Mouse (Mus musculus): Measurements from ENCODE around the gene Olr1. TPM values are rescaled to one million over a fixed set of nuclear protein-coding genes. Genes with fewer than 3 reads are reported as not detected.

Gene Olr1
- total RNA-seq, 1 experiment, result 0.45 TPM

DNA sequence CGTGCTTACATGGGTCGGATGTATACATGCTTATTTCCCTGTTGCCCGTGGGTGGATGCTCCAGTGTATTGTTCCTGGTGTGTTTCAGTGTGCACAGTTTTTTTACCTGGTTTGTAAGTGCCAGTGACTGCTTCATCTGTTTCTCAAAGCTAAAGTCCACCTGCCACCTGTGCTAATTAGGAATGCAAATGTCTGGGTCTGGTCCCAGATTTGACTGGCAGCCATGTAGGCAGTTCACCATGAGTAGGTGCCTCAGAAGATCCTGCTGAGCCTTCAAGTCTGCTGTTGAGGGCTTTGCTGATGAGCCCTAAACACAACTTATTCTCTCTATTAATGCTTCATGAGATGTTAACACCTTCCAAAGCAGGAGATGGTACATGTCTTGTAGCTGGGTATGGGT is 35.6 kb upstream of the Olr1 start:
- DNase-seq (ENCODE audit: low read depth, low spot score), result no peak
- in situ Hi-C loops (cut with MboI; ENCODE audit: low sequenced_read_pairs in 2 of 2, unreplicated experiment in 2 of 2), result no loop called here
- Histone ChIP-seq H3K9ac (ENCODE audit: insufficient read depth, low read depth, low read length, poor library complexity, severe bottlenecking) (no peak overlapping the region), H3K4me1 (ENCODE audit: control insufficient read depth in 2 of 2, insufficient read depth in 2 of 2, low read length in 2 of 2, poor library complexity in 1 of 2) (no peaks in the 10 kb centered on the region), H3K36me3 (ENCODE audit: control insufficient read depth, insufficient read depth, low read length, poor library complexity, severe bottlenecking) (peaks cover 12% of the 10 kb centered on the region; the same call in 1 of the 2 replicates), H3K9me3 (ENCODE audit: control insufficient read depth, insufficient read depth, low read depth, low read length) (no peaks in the 10 kb centered on the region), H3K4me3 (ENCODE audit: insufficient read depth in 1 of 2, low read depth in 1 of 2, low read length in 2 of 2, poor library complexity in 1 of 2, severe bottlenecking in 1 of 2) (no peak overlapping the region), H3K27ac (ENCODE audit: insufficient read depth, low read depth, low read length, poor library complexity, severe bottlenecking) (no peak overlapping the region)
- TF ChIP-seq CHD2 (IDR thresholded peaks at IDR 0.05; ENCODE audit: low read depth, low read length) (no peak), HCFC1 (IDR thresholded peaks at IDR 0.05; ENCODE audit: borderline replicate concordance, insufficient read depth, low read length) (no peak), ZNF384 (IDR thresholded peaks at IDR 0.05; ENCODE audit: low read depth, low read length) (no peak), ZC3H11A (IDR thresholded peaks at IDR 0.05; ENCODE audit: borderline replicate concordance, low read depth, low read length) (no peak), MAFK (IDR thresholded peaks at IDR 0.05; ENCODE audit: insufficient read depth, low read depth, low read length) (no peak)

DNA sequence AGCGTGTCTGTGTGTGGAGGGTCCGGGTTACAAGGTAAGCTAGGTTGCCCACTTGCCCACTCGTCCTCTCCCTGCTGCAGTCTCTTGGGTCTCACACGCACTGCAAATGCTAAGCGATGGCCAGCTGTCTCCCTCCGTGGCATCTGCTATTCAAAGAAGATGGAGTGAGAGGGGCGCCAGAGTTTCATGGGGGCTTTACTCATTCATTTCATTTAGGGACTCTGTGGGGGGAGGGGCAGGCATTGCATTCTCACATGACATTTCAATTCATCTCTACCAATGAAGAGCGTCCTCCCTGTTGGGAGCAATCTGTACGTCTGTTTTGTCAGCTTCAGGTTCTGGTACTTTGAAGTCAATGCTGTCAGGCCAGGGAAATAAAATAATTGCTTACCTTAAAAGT is 35.0 kb upstream of the Olr1 start:
- Histone ChIP-seq H3K4me1 (ENCODE audit: control insufficient read depth in 2 of 2, insufficient read depth in 2 of 2, low read length in 2 of 2, poor library complexity in 1 of 2) (no peaks in the 10 kb centered on the region), H3K9me3 (ENCODE audit: control insufficient read depth, insufficient read depth, low read depth, low read length) (no peaks in the 10 kb centered on the region), H3K36me3 (ENCODE audit: control insufficient read depth, insufficient read depth, low read length, poor library complexity, severe bottlenecking) (peaks cover 12% of the 10 kb centered on the region; the same call in 1 of the 2 replicates), H3K9ac (ENCODE audit: insufficient read depth, low read depth, low read length, poor library complexity, severe bottlenecking) (no peak overlapping the region), H3K27ac (ENCODE audit: insufficient read depth, low read depth, low read length, poor library complexity, severe bottlenecking) (no peak overlapping the region), H3K4me3 (ENCODE audit: insufficient read depth in 1 of 2, low read depth in 1 of 2, low read length in 2 of 2, poor library complexity in 1 of 2, severe bottlenecking in 1 of 2) (no peak overlapping the region)
- DNase-seq (ENCODE audit: low read depth, low spot score), result no peak
- TF ChIP-seq HCFC1 (IDR thresholded peaks at IDR 0.05; ENCODE audit: borderline replicate concordance, insufficient read depth, low read length) (no peak), MAFK (IDR thresholded peaks at IDR 0.05; ENCODE audit: insufficient read depth, low read depth, low read length) (no peak), ZNF384 (IDR thresholded peaks at IDR 0.05; ENCODE audit: low read depth, low read length) (no peak), CHD2 (IDR thresholded peaks at IDR 0.05; ENCODE audit: low read depth, low read length) (no peak), ZC3H11A (IDR thresholded peaks at IDR 0.05; ENCODE audit: borderline replicate concordance, low read depth, low read length) (no peak)
- in situ Hi-C loops (cut with MboI; ENCODE audit: low sequenced_read_pairs in 2 of 2, unreplicated experiment in 2 of 2), result no loop called here

DNA sequence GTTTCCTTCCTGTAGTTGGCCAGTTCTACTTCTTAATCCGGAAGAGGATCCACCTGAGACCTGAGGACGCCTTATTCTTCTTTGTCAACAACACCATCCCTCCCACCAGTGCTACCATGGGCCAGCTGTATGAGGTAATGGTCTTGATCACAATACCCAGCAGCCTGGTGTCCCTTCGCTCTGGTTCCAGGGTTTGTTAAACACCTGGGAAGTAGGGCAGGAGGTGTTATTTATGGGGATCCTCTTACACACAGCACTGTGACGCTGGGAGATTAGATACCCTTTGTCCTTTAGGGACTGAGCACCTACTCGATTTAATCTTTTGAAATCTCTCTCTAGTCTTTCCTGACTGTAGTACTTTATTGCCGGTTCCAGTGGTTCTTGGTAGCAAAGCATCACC is 31.6 kb upstream of the Olr1 start:
- TF ChIP-seq MAFK (IDR thresholded peaks at IDR 0.05; ENCODE audit: insufficient read depth, low read depth, low read length) (no peak), ZNF384 (IDR thresholded peaks at IDR 0.05; ENCODE audit: low read depth, low read length) (no peak), CHD2 (IDR thresholded peaks at IDR 0.05; ENCODE audit: low read depth, low read length) (no peak), HCFC1 (IDR thresholded peaks at IDR 0.05; ENCODE audit: borderline replicate concordance, insufficient read depth, low read length) (no peak), ZC3H11A (IDR thresholded peaks at IDR 0.05; ENCODE audit: borderline replicate concordance, low read depth, low read length) (no peak)
- Histone ChIP-seq H3K9ac (ENCODE audit: insufficient read depth, low read depth, low read length, poor library complexity, severe bottlenecking) (no peak overlapping the region), H3K4me1 (ENCODE audit: control insufficient read depth in 2 of 2, insufficient read depth in 2 of 2, low read length in 2 of 2, poor library complexity in 1 of 2) (no peaks in the 10 kb centered on the region), H3K9me3 (ENCODE audit: control insufficient read depth, insufficient read depth, low read depth, low read length) (no peaks in the 10 kb centered on the region), H3K27ac (ENCODE audit: insufficient read depth, low read depth, low read length, poor library complexity, severe bottlenecking) (no peak overlapping the region), H3K4me3 (ENCODE audit: insufficient read depth in 1 of 2, low read depth in 1 of 2, low read length in 2 of 2, poor library complexity in 1 of 2, severe bottlenecking in 1 of 2) (no peak overlapping the region), H3K36me3 (ENCODE audit: control insufficient read depth, insufficient read depth, low read length, poor library complexity, severe bottlenecking) (peaks cover 12% of the 10 kb centered on the region; the same call in 1 of the 2 replicates)
- in situ Hi-C loops (cut with MboI; ENCODE audit: low sequenced_read_pairs in 2 of 2, unreplicated experiment in 2 of 2), result no loop called here
- no peak for DNase-seq (ENCODE audit: low read depth, low spot score)

DNA sequence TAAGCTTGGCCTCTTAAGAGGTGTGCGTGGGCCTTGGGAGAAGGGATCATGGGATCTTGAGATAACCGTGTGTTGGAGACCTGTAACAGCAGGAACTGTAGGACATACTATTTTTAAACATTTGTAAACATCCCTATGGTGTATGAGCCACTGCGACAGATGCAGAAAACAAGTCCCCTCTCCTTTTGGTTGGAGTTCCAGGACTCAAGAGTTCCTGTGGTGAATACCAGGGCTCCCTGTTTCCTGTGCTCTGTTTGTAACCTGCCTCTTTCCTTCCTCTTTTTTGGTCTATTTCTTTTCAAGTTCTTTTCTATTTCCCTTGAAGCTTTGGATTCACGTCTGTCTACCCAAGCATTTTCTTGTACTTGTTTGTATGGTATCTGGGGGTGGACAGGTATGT is 28.8 kb upstream of the Olr1 start:
- Histone ChIP-seq H3K9ac (ENCODE audit: insufficient read depth, low read depth, low read length, poor library complexity, severe bottlenecking) (no peak overlapping the region), H3K9me3 (ENCODE audit: control insufficient read depth, insufficient read depth, low read depth, low read length) (no peaks in the 10 kb centered on the region), H3K27ac (ENCODE audit: insufficient read depth, low read depth, low read length, poor library complexity, severe bottlenecking) (no peak overlapping the region), H3K36me3 (ENCODE audit: control insufficient read depth, insufficient read depth, low read length, poor library complexity, severe bottlenecking) (peaks cover 3% of the 10 kb centered on the region; the same call in 1 of the 2 replicates), H3K4me3 (ENCODE audit: insufficient read depth in 1 of 2, low read depth in 1 of 2, low read length in 2 of 2, poor library complexity in 1 of 2, severe bottlenecking in 1 of 2) (no peak overlapping the region), H3K4me1 (ENCODE audit: control insufficient read depth in 2 of 2, insufficient read depth in 2 of 2, low read length in 2 of 2, poor library complexity in 1 of 2) (peaks cover 0 to 3% of the 10 kb centered on the region in 2 experiments; a peak in 1 of 4 replicates)
- TF ChIP-seq HCFC1 (IDR thresholded peaks at IDR 0.05; ENCODE audit: borderline replicate concordance, insufficient read depth, low read length) (no peak), ZNF384 (IDR thresholded peaks at IDR 0.05; ENCODE audit: low read depth, low read length) (no peak)
- in situ Hi-C loops (cut with MboI; ENCODE audit: low sequenced_read_pairs in 2 of 2, unreplicated experiment in 2 of 2), result no loop called here
- DNase-seq (ENCODE audit: low read depth, low spot score), result no peak

DNA sequence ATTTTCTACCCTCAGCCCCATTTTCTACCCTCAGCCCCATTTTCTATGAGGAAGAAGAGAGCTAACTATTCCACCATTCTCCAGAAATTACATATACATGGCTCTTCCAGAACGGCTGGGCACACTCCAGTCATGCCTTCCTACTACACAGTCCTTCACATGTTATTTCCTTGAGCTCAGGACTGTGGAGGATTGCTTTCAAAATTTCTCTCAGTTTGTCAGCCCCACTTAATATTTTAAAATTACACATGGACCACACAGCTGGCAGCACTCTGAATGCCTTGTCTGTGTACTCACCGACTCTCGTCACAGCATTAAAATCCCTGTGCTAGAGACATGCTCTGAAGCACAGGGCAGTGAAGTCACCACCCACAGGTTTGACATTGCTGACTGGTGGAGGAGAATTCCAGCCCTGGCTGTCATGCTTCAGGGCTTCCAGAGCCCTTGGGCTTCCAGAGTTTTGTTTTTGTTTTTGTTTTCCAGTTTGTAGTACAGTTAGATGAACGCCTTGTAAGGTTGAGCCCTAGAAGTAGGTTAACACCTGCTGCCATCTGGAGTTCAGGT is 27.7 kb upstream of the Olr1 start:
- no peak overlapping the region for H3K9ac ChIP-seq (ENCODE audit: insufficient read depth, low read depth, low read length, poor library complexity, severe bottlenecking)
- H3K36me3 ChIP-seq (ENCODE audit: control insufficient read depth, insufficient read depth, low read length, poor library complexity, severe bottlenecking), result no peaks in the 10 kb centered on the region
- in situ Hi-C loops (cut with MboI; ENCODE audit: low sequenced_read_pairs in 2 of 2, unreplicated experiment in 2 of 2), result no loop called here
- TF ChIP-seq ZNF384 (IDR thresholded peaks at IDR 0.05; ENCODE audit: low read depth, low read length) (no peak), MAFK (IDR thresholded peaks at IDR 0.05; ENCODE audit: insufficient read depth, low read depth, low read length) (no peak), HCFC1 (IDR thresholded peaks at IDR 0.05; ENCODE audit: borderline replicate concordance, insufficient read depth, low read length) (no peak), ZC3H11A (IDR thresholded peaks at IDR 0.05; ENCODE audit: borderline replicate concordance, low read depth, low read length) (no peak), CHD2 (IDR thresholded peaks at IDR 0.05; ENCODE audit: low read depth, low read length) (no peak)
- H3K9me3 ChIP-seq (ENCODE audit: control insufficient read depth, insufficient read depth, low read depth, low read length), result no peaks in the 10 kb centered on the region
- H3K4me3 ChIP-seq (ENCODE audit: insufficient read depth in 1 of 2, low read depth in 1 of 2, low read length in 2 of 2, poor library complexity in 1 of 2, severe bottlenecking in 1 of 2), result no peak overlapping the region
- no peak overlapping the region for H3K27ac ChIP-seq (ENCODE audit: insufficient read depth, low read depth, low read length, poor library complexity, severe bottlenecking)
- DNase-seq (ENCODE audit: low read depth, low spot score), result no peak
- peaks cover 0 to 3% of the 10 kb centered on the region in 2 experiments; a peak in 1 of 4 replicates for H3K4me1 ChIP-seq (ENCODE audit: control insufficient read depth in 2 of 2, insufficient read depth in 2 of 2, low read length in 2 of 2, poor library complexity in 1 of 2)

Data from ES-E14 (cell line).